Mouse (Mus musculus) CD4-positive, CD25-positive, alpha-beta regulatory T cell, adult 2 months (primary cell): ENCODE data around the gene Klk7.

Experiments
- DNase-seq: peaks from one replicate; pipeline ENCODE4 v3.0.0-alpha.2; 2012; ENCODE audit warnings: low read depth, low spot score

Gene Klk7

GRCm38 (mm10) chr7:43796355-43796754 is 14.7 kb upstream of the Klk7 start:
- DNase-seq, result no peak

GRCm38 (mm10) chr7:43797333-43797769 is 13.7 kb upstream of the Klk7 start, which contains the start of gene Klk8:
Gene Klk8, plus strand, starts transcription at chr7:43797577.
- DNase-seq, result peak; percentile 74

- peak; percentile 62 for DNase-seq
Measured at GRCm38 (mm10) chr7:43797844-43798462, 13.1 kb upstream of the Klk7 start.

GRCm38 (mm10) chr7:43799876-43800275 is 11.2 kb upstream of the Klk7 start:
- no peak for DNase-seq

GRCm38 (mm10) chr7:43815211-43815610 is 4.1 kb downstream of the Klk7 start:
- no peak for DNase-seq

GRCm38 (mm10) chr7:43816746-43817145 is 5.7 kb downstream of the Klk7 start:
- no peak for DNase-seq

- no peak for DNase-seq
Measured at GRCm38 (mm10) chr7:43821581-43821980, 10.5 kb downstream of the Klk7 start.

- no peak for DNase-seq
Measured at GRCm38 (mm10) chr7:43824199-43824598, 13.1 kb downstream of the Klk7 start, which contains the start of gene Klk6. Gene Klk6, plus strand, starts transcription at chr7:43824499.

- no peak for DNase-seq
Measured at GRCm38 (mm10) chr7:43826056-43826455, 15.0 kb downstream of the Klk7 start.

- no peak for DNase-seq
Measured at GRCm38 (mm10) chr7:43827706-43828105, 16.6 kb downstream of the Klk7 start.

GRCm38 (mm10) chr7:43829006-43829405 is 17.9 kb downstream of the Klk7 start:
- DNase-seq, result no peak

GRCm38 (mm10) chr7:43841701-43842100 is 30.6 kb downstream of the Klk7 start, which contains the start of gene Klk5:
Gene Klk5, plus strand, starts transcription at chr7:43841971.
- no peak for DNase-seq

GRCm38 (mm10) chr7:43843801-43844200 is 32.7 kb downstream of the Klk7 start:
- DNase-seq, result no peak

GRCm38 (mm10) chr7:43851616-43852015 is 40.5 kb downstream of the Klk7 start:
- DNase-seq, result no peak

GRCm38 (mm10) chr7:43854642-43855380 is 43.7 kb downstream of the Klk7 start:
- no peak for DNase-seq

- no peak for DNase-seq
Measured at GRCm38 (mm10) chr7:43855709-43856108, 44.6 kb downstream of the Klk7 start.

- no peak for DNase-seq
Measured at GRCm38 (mm10) chr7:43856307-43856706, 45.2 kb downstream of the Klk7 start.

- DNase-seq, result no peak
Measured at GRCm38 (mm10) chr7:43857501-43857900, 46.4 kb downstream of the Klk7 start.

GRCm38 (mm10) chr7:43860411-43860810 is 49.3 kb downstream of the Klk7 start:
- DNase-seq, result no peak
